Mouse (Mus musculus) myocyte (in vitro differentiated cells): Measurements from ENCODE around the gene Shbg. TPM values are rescaled to one million over a fixed set of nuclear protein-coding genes. Genes with fewer than 3 reads are reported as not detected.

ENCODE experiments used
- H3K27me3 ChIP-seq: one replicate; pipeline ENCODE4 v1.6.1; 2011; ENCODE audit not compliant: control insufficient read depth, insufficient read depth, insufficient read length
- H3K36me3 ChIP-seq: one replicate; pipeline ENCODE4 v1.6.1; 2011; ENCODE audit not compliant: control insufficient read depth, insufficient read depth
- H3K4me2 ChIP-seq: one replicate; pipeline ENCODE4 v1.6.1; 2011; ENCODE audit warnings: low read depth, control low read depth
- H3K4me3 ChIP-seq: one replicate; pipeline ENCODE4 v1.5.1; 2011; ENCODE audit warnings: mild to moderate bottlenecking, control low read depth, moderate library complexity
- H3K79me2 ChIP-seq: one replicate; pipeline ENCODE4 v1.6.1; 2011; ENCODE audit not compliant: control insufficient read depth, insufficient read depth
- H3ac ChIP-seq: one replicate; pipeline ENCODE4 v1.6.1; 2011; ENCODE audit not compliant: control insufficient read depth, insufficient read length
- CEBPB ChIP-seq: IDR thresholded peaks from 2 replicates; pipeline ENCODE4 v1.6.1; 2011; ENCODE audit warnings: mild to moderate bottlenecking, moderate library complexity; ENCODE audit not compliant: poor library complexity, insufficient read depth, severe bottlenecking
- E2F4 ChIP-seq: IDR thresholded peaks from one replicate; pipeline ENCODE4 v1.6.1; 2011; ENCODE audit warnings: mild to moderate bottlenecking, control low read depth, moderate library complexity; ENCODE audit not compliant: insufficient read depth
- MAX ChIP-seq: IDR thresholded peaks from one replicate; pipeline ENCODE4 v1.6.1; 2011; ENCODE audit warnings: low read depth, mild to moderate bottlenecking, control low read depth
- MYOD1 ChIP-seq, 3 experiments: IDR thresholded peaks; one replicate each; pipeline ENCODE4 v1.6.1; 2011; ENCODE audit warnings: control low read depth in 2 of 3, low read depth in 2 of 3, mild to moderate bottlenecking in 2 of 3, moderate library complexity in 1 of 3; ENCODE audit not compliant: insufficient read length in 2 of 3, control insufficient read depth in 1 of 3
- MYOG ChIP-seq, 3 experiments: IDR thresholded peaks; one replicate each; pipeline ENCODE4 v1.6.1; 2011; ENCODE audit warnings: control low read depth in 2 of 3, low read depth in 2 of 3, mild to moderate bottlenecking in 2 of 3; ENCODE audit not compliant: insufficient read length in 2 of 3, control insufficient read depth in 1 of 3, insufficient read depth in 1 of 3
- POLR2A ChIP-seq: IDR thresholded peaks from one replicate; pipeline ENCODE4 v1.6.1; 2011; ENCODE audit warnings: low read depth, mild to moderate bottlenecking, control low read depth, moderate library complexity; ENCODE audit not compliant: insufficient read length
- POLR2AphosphoS2 ChIP-seq: IDR thresholded peaks from one replicate; pipeline ENCODE4 v1.6.1; 2011; ENCODE audit warnings: low read depth, control low read depth; ENCODE audit not compliant: insufficient read length
- SRF ChIP-seq: IDR thresholded peaks from one replicate; pipeline ENCODE4 v1.6.1; 2011; ENCODE audit warnings: low read depth; ENCODE audit not compliant: control insufficient read depth, insufficient read length
- TCF12 ChIP-seq: IDR thresholded peaks from one replicate; pipeline ENCODE4 v1.6.1; 2011; ENCODE audit warnings: mild to moderate bottlenecking, control low read depth; ENCODE audit not compliant: poor library complexity, insufficient read depth, severe bottlenecking
- TCF3 ChIP-seq: IDR thresholded peaks from one replicate; pipeline ENCODE4 v1.6.1; 2011; ENCODE audit warnings: low read depth, control low read depth; ENCODE audit not compliant: insufficient read length
- USF1 ChIP-seq: IDR thresholded peaks from one replicate; pipeline ENCODE4 v1.6.1; 2011; ENCODE audit warnings: low read depth, mild to moderate bottlenecking, control low read depth, moderate library complexity
- polyA plus RNA-seq: library from polyadenylated mRNA; unstranded; fragments of >200 nt; fragmentation: generic; extraction: Trizol; gene quantifications from one replicate; pipeline ENCODE4 v1.2.1, GENCODE M21; 2012; ENCODE audit warnings: missing spikeins

Gene Shbg
- polyA plus RNA-seq, 1 experiment, result 0.05 TPM

DNA sequence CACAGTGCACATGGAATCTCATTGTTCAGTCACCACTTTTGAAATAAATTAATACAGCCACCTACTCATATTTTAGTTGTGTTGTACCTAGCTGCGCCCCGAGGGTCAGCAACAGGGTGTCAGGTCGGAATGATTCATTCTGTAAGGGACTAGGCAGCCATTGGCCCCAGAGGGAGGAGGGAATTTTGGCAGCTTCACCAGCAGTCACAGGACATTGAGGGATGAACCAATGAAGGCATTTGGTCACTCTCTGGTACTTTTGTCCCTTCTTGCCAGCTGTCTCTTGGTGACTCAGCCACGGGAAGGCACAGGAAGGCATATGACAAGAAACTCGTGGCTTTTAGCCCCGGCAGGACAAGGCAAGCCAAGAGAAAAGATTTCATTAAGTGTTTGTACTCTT lies 46.1 kb upstream of the Shbg start:
- no peak for TF ChIP-seq E2F4
- TF ChIP-seq SRF, result no peak
- TF ChIP-seq MYOD1 (IDR thresholded peaks at IDR 0.05; ENCODE audit: control insufficient read depth in 1 of 3, insufficient read length in 2 of 3, low read depth in 2 of 3), result peak in 2 of 3 experiments; percentile 60
- peak in 2 of 3 experiments; percentile 62 to 76 for TF ChIP-seq MYOG (IDR thresholded peaks at IDR 0.05; ENCODE audit: control insufficient read depth in 1 of 3, insufficient read depth in 1 of 3, insufficient read length in 2 of 3, low read depth in 2 of 3)
- peak; percentile 59 for TF ChIP-seq POLR2AphosphoS2
- Histone ChIP-seq H3K36me3 (peaks cover 31% of the 10 kb centered on the region), H3K4me3 (no peak overlapping the region), H3K79me2 (peaks cover 27% of the 10 kb centered on the region), H3ac (no peak overlapping the region), H3K4me2 (peak overlapping the region; percentile 35), H3K27me3 (no peaks in the 10 kb centered on the region)

DNA sequence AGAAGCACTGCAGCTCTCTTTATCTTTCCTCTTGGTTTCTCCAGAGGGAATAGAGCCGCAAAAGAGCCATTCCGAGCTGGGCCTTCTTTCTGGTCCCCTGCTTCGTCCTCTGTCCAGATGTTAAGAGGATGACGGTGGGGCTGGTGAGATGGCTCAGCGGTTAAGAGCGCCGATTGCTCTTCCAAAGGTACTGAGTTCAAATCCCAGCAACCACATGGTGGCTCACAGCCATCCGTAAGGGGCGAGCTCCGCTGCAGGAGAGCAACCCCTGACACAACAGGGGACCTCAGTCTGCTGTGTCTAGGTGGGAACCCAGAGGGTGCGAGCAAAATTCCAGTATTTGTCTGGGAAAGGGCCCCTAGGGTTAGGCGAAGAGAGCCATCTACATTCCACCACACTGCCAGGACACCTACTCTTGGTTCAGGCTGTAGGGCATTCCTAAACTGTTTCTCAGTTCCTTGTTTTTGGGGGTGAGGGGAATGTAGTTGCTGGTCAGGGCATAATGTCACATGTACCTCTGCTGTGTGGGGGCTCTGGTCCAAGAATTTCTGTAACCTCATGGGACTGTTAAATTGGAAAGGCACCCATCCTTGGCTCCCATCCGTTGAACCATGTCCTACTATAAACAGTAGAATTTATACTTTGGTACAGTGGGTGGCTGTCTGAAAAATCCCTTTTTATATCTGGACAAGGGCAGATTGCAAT lies 45.4 kb upstream of the Shbg start:
- H3K27me3 ChIP-seq, result no peaks in the 10 kb centered on the region
- peaks cover 23% of the 10 kb centered on the region for H3K79me2 ChIP-seq
- peak overlapping the region; percentile 63 for H3K4me3 ChIP-seq
- peak overlapping the region; percentile 29 for H3ac ChIP-seq
- peak overlapping the region; percentile 92 for H3K4me2 ChIP-seq
- TF ChIP-seq SRF (no peak), MYOD1 (IDR thresholded peaks at IDR 0.05; ENCODE audit: control insufficient read depth in 1 of 3, insufficient read length in 2 of 3, low read depth in 2 of 3) (no peak), E2F4 (no peak), TCF12 (no peak), MYOG (IDR thresholded peaks at IDR 0.05; ENCODE audit: control insufficient read depth in 1 of 3, insufficient read depth in 1 of 3, insufficient read length in 2 of 3, low read depth in 2 of 3) (no peak), USF1 (no peak), TCF3 (no peak), CEBPB (no peak), MAX (no peak), POLR2A (no peak)
- H3K36me3 ChIP-seq, result peaks cover 24% of the 10 kb centered on the region

DNA sequence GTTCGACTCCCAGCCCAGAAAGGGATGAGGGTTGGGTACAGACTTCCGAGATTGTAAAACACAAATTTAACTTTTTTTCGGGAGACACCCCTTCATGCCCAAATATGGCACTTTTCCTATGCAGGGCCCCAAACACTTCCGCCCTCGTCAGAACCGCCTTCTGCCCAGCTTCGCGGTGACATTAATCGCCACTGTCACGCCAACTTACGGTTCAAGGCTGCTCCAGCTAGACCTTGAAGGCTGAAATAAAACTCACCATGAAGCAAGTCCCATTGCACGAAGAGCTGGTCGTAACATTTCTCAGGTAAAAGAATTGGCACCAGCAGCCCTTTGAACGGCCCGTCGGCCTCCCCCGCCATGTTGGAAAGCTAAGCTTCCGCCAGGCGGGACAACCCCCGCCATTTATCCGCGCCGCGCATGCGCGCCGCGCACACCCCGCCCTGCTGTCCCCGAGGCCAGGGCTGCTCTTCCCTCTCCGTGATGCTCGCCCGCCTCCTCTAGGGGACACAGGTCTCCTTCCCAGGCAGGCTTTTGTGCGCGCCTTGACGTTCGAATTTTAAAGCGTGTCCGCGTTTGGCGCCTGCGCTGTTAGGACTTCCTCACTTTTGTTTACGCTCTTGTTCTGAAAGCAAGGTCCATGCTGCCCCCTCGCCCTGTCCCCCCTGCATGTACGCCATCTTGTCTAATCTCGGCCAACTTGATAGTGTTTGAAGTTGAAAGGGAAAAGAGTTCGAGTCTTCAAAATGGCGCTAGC lies 44.7 kb upstream of the Shbg start, which contains the start of gene Mpdu1:
Gene Mpdu1 (minus strand): TSS at position 430 of the 754 bp plus-strand sequence.
- TF ChIP-seq POLR2A (peak; percentile 90), E2F4 (peak; percentile 85), MYOD1 (IDR thresholded peaks at IDR 0.05; ENCODE audit: control insufficient read depth in 1 of 3, insufficient read length in 2 of 3, low read depth in 2 of 3) (no peak), POLR2AphosphoS2 (peak; percentile 91), SRF (peak; percentile 100)
- H3K4me3 ChIP-seq, result peak within 1 kb of the TSS; percentile 63
- H3K27me3 ChIP-seq, result no peaks in the 10 kb centered on the region
- H3K36me3 ChIP-seq, result peaks cover 17% of the 10 kb centered on the region
- peaks cover 23% of the 10 kb centered on the region for H3K79me2 ChIP-seq
- H3ac ChIP-seq, result peak within 1 kb of the TSS; percentile 29
- peak within 1 kb of the TSS; percentile 92 for H3K4me2 ChIP-seq

DNA sequence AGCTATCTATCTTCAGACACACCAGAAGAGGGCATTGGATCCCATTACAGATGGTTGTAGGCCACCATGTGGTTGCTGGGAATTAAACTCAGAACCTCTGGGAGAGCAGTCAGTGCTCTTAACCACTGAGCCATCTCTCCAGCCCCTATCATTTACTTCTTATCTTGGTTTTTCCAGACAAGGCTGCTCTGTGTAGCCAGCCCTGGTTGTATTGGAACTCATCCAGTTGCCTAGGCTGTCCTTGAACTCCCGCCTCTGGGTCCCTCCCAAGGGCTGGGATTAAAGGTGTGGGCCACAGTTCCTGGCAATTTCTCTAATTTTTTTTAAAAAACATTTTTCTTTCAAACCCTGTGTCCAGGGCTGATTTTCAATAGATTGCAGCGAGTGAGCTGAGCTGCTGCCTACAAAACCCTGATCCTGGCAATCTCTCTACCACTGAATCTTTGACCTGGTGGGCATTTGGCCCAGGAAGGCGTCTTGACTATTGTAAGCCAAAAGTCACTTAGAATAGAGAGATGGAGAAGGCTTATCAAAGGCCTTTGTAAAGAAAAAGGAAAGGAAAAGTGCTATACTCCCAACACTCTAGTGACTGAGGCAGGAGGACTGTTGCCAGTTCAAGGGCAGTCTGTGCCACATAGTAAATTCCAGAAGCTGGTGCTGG lies 43.6 kb upstream of the Shbg start:
- peak overlapping the region; percentile 76 for H3K4me2 ChIP-seq
- H3K79me2 ChIP-seq, result peaks cover 23% of the 10 kb centered on the region
- H3K27me3 ChIP-seq, result no peaks in the 10 kb centered on the region
- H3K4me3 ChIP-seq, result peak overlapping the region; percentile 63
- H3ac ChIP-seq, result no peak overlapping the region
- H3K36me3 ChIP-seq, result peaks cover 11% of the 10 kb centered on the region
- TF ChIP-seq MYOD1 (IDR thresholded peaks at IDR 0.05; ENCODE audit: control insufficient read depth in 1 of 3, insufficient read length in 2 of 3, low read depth in 2 of 3) (no peak), CEBPB (no peak), MYOG (IDR thresholded peaks at IDR 0.05; ENCODE audit: control insufficient read depth in 1 of 3, insufficient read depth in 1 of 3, insufficient read length in 2 of 3, low read depth in 2 of 3) (no peak)

DNA sequence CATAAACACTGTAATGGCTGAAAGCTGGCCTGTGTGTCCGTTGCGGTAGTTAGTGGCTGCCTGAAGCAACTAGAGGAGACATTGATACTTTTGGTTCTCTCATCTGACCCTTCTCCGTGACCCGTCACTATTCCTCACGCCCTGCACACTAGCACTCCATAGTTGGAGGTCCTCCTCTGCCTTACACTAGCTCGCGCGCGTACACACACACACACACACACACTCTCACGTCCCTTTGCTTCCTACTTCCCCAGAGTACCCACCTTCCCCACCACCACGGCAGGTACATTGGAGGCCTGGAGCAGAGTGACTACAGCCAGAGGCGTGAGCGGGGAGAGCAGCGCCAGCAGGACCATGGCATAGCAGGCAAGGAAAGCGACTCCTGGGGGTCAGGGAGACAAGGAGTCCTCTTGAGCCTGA lies 39.8 kb upstream of the Shbg start:
- Histone ChIP-seq H3K27me3 (no peaks in the 10 kb centered on the region), H3K79me2 (peaks cover 23% of the 10 kb centered on the region), H3ac (no peak overlapping the region), H3K4me2 (no peak overlapping the region), H3K36me3 (no peaks in the 10 kb centered on the region), H3K4me3 (no peak overlapping the region)
- TF ChIP-seq USF1 (no peak), TCF12 (no peak), POLR2AphosphoS2 (no peak), MYOD1 (IDR thresholded peaks at IDR 0.05; ENCODE audit: control insufficient read depth in 1 of 3, insufficient read length in 2 of 3, low read depth in 2 of 3) (no peak), POLR2A (peak; percentile 2), TCF3 (no peak)
